Mouse (Mus musculus): ENCODE results near the gene Gm17387. TPM values are rescaled to one million over a fixed set of nuclear protein-coding genes. Genes with fewer than 3 reads are reported as not detected.

Gm17387 gene
- polyA plus RNA-seq, 1 experiment from 2014 or later: not detected

DNA sequence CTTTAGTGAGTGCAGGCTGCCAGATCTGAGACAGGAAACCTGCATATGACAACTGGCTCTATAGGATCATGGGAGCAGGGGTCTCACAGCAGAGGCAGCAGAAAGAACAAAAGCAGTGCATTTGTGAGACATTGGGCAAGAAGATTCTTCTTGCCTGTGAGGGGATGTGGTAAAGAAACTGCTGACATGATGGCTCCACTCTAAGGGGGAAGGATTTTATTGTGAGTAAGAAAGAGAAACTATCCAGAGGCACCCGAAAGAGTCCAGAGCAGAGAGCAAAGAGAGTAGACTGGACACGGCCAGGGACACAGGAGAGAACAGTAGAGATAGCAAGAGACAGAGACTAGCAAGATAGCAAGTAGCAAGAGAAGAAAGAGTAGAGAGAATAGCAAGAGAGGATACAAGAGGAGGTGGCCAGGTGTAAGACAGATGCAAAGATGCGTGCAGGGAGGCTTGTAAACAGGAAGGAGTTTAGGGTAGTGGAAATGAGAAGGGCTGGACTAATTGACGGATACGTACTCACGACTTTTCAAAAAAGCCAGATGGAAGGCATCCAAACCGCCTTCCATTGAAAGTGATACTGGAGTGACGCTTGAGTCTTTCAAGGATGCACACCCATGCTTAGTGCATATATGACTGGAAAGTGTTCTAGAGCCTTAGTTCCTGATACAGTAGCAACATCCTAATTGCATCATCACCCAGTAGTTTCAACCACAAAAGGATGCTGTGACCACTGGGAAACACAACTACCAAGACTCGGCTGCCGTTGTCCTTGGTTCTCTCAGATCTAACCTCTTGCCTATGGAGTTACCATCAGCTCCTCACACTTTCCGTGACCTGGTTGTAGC, 29.9 kb upstream of the Gm17387 start:
- WGBS: 93% methylated on average over 11 of the region's 11 CpGs
- H3K4me3 ChIP-seq (ENCODE audit: low read depth, low read length): no peak overlapping the region

DNA sequence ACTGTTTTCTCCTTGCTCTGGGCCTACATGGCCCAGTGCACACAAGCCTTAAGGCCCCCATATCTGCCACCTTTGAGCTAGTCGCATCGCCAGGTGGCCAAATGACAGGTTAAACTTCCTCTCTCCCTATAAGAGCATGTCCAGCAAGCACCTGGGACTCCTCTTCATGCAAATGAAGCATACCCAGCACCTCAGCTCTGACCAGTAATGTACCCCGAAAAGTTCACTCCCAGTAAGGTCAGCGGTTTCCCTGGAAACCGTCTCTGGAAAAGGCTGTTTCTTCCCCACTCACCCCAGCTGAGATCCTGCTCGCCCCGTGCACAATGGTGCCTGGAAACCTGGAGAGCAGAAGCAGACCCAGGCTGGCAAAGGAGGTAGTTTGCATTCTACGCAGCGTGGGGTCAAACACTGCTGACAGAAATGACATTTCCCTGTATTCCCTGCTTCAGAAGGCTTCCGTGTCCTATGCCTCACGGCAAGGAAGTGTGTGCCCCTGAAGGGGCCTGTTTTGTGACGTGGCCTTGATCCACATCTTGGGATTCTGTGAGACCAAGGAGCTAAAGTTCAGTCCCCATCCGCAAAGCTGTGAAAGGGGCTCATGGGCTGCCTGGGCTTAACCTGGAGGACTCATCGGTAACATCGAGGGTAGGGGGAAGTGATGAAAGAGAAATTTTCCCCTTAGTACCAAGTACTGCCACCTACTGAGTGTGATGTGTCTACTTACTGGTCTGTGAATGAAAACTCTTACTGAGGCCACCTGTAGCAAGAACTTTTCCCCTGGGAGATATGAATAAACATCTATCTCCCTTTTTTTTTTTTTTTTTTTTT, 27.8 kb upstream of the Gm17387 start:
- ATAC-seq (ENCODE audit: low FRiP score): no peak

More for the DNA sequence above, 29.9 kb upstream of the Gm17387 start:
- no peak overlapping the region for H3K27ac ChIP-seq (ENCODE audit: low read depth, low read length)
- DNase-seq (ENCODE audit: low spot score) (no peak), ATAC-seq (ENCODE audit: low FRiP score) (no peak)
- no peaks in the 10 kb centered on the region for H3K36me3 ChIP-seq (ENCODE audit: control insufficient read depth, insufficient read depth, low read length)
- no peaks in the 10 kb centered on the region for H3K27me3 ChIP-seq (ENCODE audit: control insufficient read depth, insufficient read depth, low read length)
- H3K9ac ChIP-seq (ENCODE audit: low read depth, low read length): no peak overlapping the region
- H3K4me1 ChIP-seq (replicated peaks; ENCODE audit: control insufficient read depth, insufficient read depth, low read length): no peaks in the 10 kb centered on the region
- H3K9me3 ChIP-seq (ENCODE audit: control insufficient read depth, low read length): no peaks in the 10 kb centered on the region
- H3K4me2 ChIP-seq (replicated peaks; ENCODE audit: low read depth, low read length): no peak overlapping the region

DNA sequence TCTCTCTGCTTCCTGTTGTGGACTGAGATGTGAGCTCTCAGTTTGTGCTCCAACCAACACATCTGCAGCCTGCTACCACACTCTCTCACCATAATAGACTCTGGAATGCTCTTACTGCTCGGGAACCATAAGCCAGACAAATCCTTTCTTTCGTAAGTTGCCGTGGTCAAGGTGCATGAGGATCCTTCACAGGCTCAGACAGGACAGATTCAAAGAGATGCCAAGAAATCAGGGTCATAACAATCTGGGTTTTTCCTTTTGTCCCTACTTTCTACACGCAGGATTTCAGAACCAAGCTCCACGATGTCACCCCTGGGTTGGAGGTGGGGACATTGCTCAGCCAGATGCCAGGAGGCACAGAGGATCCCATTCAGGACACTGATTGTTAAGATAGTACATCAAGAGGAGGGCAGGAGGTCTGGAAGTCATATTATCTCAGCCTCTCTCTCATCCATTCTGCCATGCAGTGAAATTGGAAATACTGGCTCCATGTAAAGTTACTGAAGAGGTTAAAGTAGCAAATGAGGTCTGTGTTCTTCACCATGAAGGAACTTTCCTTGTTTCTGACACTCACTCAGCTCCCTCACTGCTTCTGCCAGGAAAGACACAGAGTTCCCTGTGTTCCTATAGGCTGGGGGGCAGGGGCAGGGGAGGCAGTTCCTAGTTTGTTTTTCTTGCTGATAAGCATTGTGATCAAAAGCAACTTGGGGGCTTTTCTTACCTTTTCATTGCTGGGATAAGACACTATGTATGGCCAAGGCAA, 25.5 kb upstream of the Gm17387 start:
- no peak for DNase-seq (ENCODE audit: low spot score)
- Histone ChIP-seq H3K36me3 (ENCODE audit: control insufficient read depth, insufficient read depth, low read length) (no peaks in the 10 kb centered on the region), H3K9ac (ENCODE audit: low read depth, low read length) (no peak overlapping the region), H3K4me2 (replicated peaks; ENCODE audit: low read depth, low read length) (no peak overlapping the region), H3K4me3 (ENCODE audit: low read depth, low read length) (no peak overlapping the region), H3K4me1 (replicated peaks; ENCODE audit: control insufficient read depth, insufficient read depth, low read length) (no peaks in the 10 kb centered on the region), H3K27ac (ENCODE audit: low read depth, low read length) (no peak overlapping the region), H3K27me3 (ENCODE audit: control insufficient read depth, insufficient read depth, low read length) (no peaks in the 10 kb centered on the region), H3K9me3 (ENCODE audit: control insufficient read depth, low read length) (no peaks in the 10 kb centered on the region)
- WGBS: 89% methylated on average over 5 of the region's 5 CpGs
- ATAC-seq (ENCODE audit: low FRiP score): no peak

More for the DNA sequence above, 27.8 kb upstream of the Gm17387 start:
- WGBS: 73% methylated on average over 15 of the region's 15 CpGs
- H3K4me3 ChIP-seq (ENCODE audit: low read depth, low read length): no peak overlapping the region
- H3K27ac ChIP-seq (ENCODE audit: low read depth, low read length): no peak overlapping the region
- DNase-seq (ENCODE audit: low spot score): no peak
- H3K9ac ChIP-seq (ENCODE audit: low read depth, low read length): no peak overlapping the region
- no peak overlapping the region for H3K4me2 ChIP-seq (replicated peaks; ENCODE audit: low read depth, low read length)
- no peaks in the 10 kb centered on the region for H3K36me3 ChIP-seq (ENCODE audit: control insufficient read depth, insufficient read depth, low read length)
- no peaks in the 10 kb centered on the region for H3K27me3 ChIP-seq (ENCODE audit: control insufficient read depth, insufficient read depth, low read length)
- no peaks in the 10 kb centered on the region for H3K4me1 ChIP-seq (replicated peaks; ENCODE audit: control insufficient read depth, insufficient read depth, low read length)
- H3K9me3 ChIP-seq (ENCODE audit: control insufficient read depth, low read length): no peaks in the 10 kb centered on the region

DNA sequence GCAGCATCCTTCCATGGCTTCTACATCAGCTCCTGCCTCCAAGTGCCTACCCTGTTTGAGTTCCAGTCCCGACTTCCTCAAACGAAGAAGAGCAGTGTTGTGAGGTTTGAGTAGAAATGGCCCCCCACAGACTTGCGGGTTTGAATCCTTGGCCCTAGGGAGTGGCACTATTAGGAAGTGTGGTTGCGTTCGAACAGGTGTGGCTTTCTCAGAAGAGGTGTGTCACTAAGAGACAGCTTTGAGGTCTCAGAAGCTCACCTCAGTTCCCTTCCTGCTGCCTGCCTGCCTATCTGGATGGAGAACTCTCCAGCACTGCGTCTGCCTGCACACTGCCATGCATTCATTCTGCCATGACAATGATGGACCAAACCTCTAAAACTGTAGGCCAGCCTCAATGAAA, 22.5 kb upstream of the Gm17387 start:
- no peak for DNase-seq (ENCODE audit: low spot score)
- Histone ChIP-seq H3K36me3 (ENCODE audit: control insufficient read depth, insufficient read depth, low read length) (no peaks in the 10 kb centered on the region), H3K4me1 (replicated peaks; ENCODE audit: control insufficient read depth, insufficient read depth, low read length) (no peaks in the 10 kb centered on the region), H3K4me3 (ENCODE audit: low read depth, low read length) (no peak overlapping the region), H3K9me3 (ENCODE audit: control insufficient read depth, low read length) (no peaks in the 10 kb centered on the region), H3K27me3 (ENCODE audit: control insufficient read depth, insufficient read depth, low read length) (no peaks in the 10 kb centered on the region), H3K4me2 (replicated peaks; ENCODE audit: low read depth, low read length) (no peak overlapping the region), H3K9ac (ENCODE audit: low read depth, low read length) (no peak overlapping the region), H3K27ac (ENCODE audit: low read depth, low read length) (no peak overlapping the region)
- 95% methylated on average over 6 of the region's 6 CpGs for WGBS
- no peak for ATAC-seq (ENCODE audit: low FRiP score)

DNA sequence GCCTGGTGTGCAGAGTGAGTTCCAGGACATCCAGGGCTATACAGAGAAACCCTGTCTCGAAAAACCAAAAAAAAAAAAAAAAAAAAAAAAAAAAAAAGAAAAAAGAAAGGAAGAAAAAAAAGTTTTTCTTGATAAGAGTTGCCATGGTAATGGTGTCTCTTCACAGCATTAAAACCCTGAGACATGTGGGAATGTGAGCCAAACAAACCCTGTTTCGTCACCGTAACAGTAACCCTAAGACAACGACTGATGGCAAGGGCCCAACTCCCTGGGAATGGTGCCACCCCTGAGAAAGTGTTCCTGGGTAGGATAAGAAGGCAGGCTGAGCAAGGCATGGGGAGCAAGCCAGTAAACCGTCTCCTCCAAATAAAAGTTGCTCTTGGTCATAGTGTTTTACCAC, 22.0 kb upstream of the Gm17387 start:
- H3K27ac ChIP-seq (ENCODE audit: low read depth, low read length): no peak overlapping the region
- no peak for ATAC-seq (ENCODE audit: low FRiP score)

DNA sequence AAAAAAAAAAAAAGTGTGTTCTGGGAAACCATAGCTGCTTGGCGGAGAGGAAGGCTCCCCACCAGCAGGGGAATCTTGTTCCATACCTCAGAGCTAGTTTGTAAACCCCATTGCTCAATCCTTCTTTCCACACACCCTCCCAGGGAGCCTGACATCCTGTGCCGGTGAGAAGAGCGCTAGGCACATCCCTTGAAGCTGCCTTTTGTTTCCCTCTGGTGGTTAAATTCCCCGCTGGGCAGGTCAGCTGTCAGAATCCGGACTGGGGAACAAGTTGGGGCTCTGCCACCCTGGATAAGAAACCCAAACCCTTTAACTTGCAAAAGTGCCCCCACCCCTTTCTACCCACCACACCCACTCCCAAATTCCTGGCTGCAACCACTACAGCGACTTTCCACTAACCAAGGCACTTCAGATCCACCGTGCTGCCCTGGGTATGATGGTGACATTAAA, 20.6 kb upstream of the Gm17387 start:
- DNase-seq (ENCODE audit: low spot score) (peak; percentile 14), ATAC-seq (ENCODE audit: low FRiP score) (no peak)
- Histone ChIP-seq H3K9ac (ENCODE audit: low read depth, low read length) (no peak overlapping the region), H3K4me3 (ENCODE audit: low read depth, low read length) (no peak overlapping the region), H3K36me3 (ENCODE audit: control insufficient read depth, insufficient read depth, low read length) (no peaks in the 10 kb centered on the region), H3K9me3 (ENCODE audit: control insufficient read depth, low read length) (no peaks in the 10 kb centered on the region), H3K27ac (ENCODE audit: low read depth, low read length) (no peak overlapping the region), H3K4me1 (replicated peaks; ENCODE audit: control insufficient read depth, insufficient read depth, low read length) (no peaks in the 10 kb centered on the region), H3K4me2 (replicated peaks; ENCODE audit: low read depth, low read length) (no peak overlapping the region), H3K27me3 (ENCODE audit: control insufficient read depth, insufficient read depth, low read length) (no peaks in the 10 kb centered on the region)
- WGBS: 6% methylated on average over 7 of the region's 7 CpGs

More for the DNA sequence above, 22.0 kb upstream of the Gm17387 start:
- Histone ChIP-seq H3K36me3 (ENCODE audit: control insufficient read depth, insufficient read depth, low read length) (no peaks in the 10 kb centered on the region), H3K9me3 (ENCODE audit: control insufficient read depth, low read length) (no peaks in the 10 kb centered on the region), H3K4me2 (replicated peaks; ENCODE audit: low read depth, low read length) (no peak overlapping the region), H3K27me3 (ENCODE audit: control insufficient read depth, insufficient read depth, low read length) (no peaks in the 10 kb centered on the region), H3K9ac (ENCODE audit: low read depth, low read length) (no peak overlapping the region), H3K4me3 (ENCODE audit: low read depth, low read length) (no peak overlapping the region), H3K4me1 (replicated peaks; ENCODE audit: control insufficient read depth, insufficient read depth, low read length) (no peaks in the 10 kb centered on the region)
- no peak for DNase-seq (ENCODE audit: low spot score)
- WGBS: 81% methylated on average over 5 of the region's 5 CpGs

DNA sequence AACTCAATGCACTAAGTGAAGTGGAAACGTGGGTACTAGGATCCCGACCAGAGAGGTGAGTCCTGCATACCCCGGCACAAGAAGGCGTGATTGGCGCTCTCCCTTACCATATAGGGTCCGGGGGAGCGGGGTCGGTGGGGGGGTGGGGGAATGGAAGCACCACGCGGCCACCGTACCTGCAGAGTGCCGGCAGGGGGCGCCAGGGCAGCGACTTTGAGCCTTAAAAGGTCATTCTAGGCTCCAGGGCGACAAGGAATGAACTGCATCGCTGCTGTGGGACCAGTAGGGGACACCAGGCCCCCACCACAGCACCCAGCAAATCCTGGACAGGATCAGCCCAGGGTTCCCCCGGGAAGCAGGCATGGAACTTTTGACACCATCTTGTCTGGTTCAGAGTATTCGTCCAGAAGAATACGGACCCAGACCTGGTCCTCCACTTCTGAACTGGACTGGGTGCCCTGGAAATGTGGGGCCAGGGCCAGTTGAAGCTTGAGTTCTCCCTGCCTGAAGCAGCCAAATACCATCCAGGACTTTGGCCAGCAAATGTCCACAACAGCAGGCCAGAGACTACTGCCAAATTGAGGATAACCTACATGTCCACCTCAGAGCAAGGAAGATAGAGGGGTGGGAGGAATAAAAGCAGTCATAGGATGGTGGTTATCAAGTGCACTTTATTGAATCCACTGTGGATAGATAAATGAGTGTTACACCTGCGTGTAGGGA, 19.8 kb upstream of the Gm17387 start:
- no peak overlapping the region for H3K9ac ChIP-seq (ENCODE audit: low read depth, low read length)
- peak overlapping the region; percentile 6; the same call in 1 of the 2 replicates for H3K4me3 ChIP-seq (ENCODE audit: low read depth, low read length)
- no peaks in the 10 kb centered on the region for H3K36me3 ChIP-seq (ENCODE audit: control insufficient read depth, insufficient read depth, low read length)
- peak overlapping the region; percentile 32 for H3K4me2 ChIP-seq (replicated peaks; ENCODE audit: low read depth, low read length)
- H3K9me3 ChIP-seq (ENCODE audit: control insufficient read depth, low read length): no peaks in the 10 kb centered on the region
- peak; percentile 82 for ATAC-seq (ENCODE audit: low FRiP score)
- WGBS: 9% methylated on average over 20 of the region's 20 CpGs
- H3K4me1 ChIP-seq (replicated peaks; ENCODE audit: control insufficient read depth, insufficient read depth, low read length): no peaks in the 10 kb centered on the region
- no peaks in the 10 kb centered on the region for H3K27me3 ChIP-seq (ENCODE audit: control insufficient read depth, insufficient read depth, low read length)
- peak; percentile 88 for DNase-seq (ENCODE audit: low spot score)
- H3K27ac ChIP-seq (ENCODE audit: low read depth, low read length): no peak overlapping the region

DNA sequence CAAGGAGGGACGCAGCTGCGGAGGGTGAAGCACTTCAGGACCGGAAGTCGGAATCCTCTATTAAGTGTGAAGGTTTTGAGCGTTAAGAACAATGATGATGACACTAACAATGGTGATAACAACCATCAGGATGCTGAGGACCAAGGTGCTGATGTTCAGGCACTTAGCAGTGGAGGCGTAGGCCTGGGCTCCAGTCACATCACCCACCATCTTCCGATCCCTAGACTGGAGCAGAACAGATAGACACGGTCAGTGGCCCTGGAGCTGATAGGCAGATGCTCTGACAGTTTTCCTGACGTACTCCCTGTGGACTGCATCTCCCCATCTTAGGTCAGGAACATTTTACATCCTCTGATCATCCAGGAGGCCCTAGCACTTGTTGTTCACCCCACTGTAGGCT, 19.3 kb upstream of the Gm17387 start:
- no peak overlapping the region for H3K4me2 ChIP-seq (replicated peaks; ENCODE audit: low read depth, low read length)
- WGBS: 89% methylated on average over 9 of the region's 9 CpGs
- H3K27ac ChIP-seq (ENCODE audit: low read depth, low read length): no peak overlapping the region

More for the DNA sequence above, 19.3 kb upstream of the Gm17387 start:
- ATAC-seq (ENCODE audit: low FRiP score) (no peak), DNase-seq (ENCODE audit: low spot score) (no peak)
- Histone ChIP-seq H3K4me3 (ENCODE audit: low read depth, low read length) (no peak overlapping the region), H3K4me1 (replicated peaks; ENCODE audit: control insufficient read depth, insufficient read depth, low read length) (no peaks in the 10 kb centered on the region), H3K27me3 (ENCODE audit: control insufficient read depth, insufficient read depth, low read length) (no peaks in the 10 kb centered on the region), H3K36me3 (ENCODE audit: control insufficient read depth, insufficient read depth, low read length) (no peaks in the 10 kb centered on the region), H3K9ac (ENCODE audit: low read depth, low read length) (no peak overlapping the region), H3K9me3 (ENCODE audit: control insufficient read depth, low read length) (no peaks in the 10 kb centered on the region)

All from hindbrain, embryonic 11.5 days (tissue).